In the genomic region with DNA sequence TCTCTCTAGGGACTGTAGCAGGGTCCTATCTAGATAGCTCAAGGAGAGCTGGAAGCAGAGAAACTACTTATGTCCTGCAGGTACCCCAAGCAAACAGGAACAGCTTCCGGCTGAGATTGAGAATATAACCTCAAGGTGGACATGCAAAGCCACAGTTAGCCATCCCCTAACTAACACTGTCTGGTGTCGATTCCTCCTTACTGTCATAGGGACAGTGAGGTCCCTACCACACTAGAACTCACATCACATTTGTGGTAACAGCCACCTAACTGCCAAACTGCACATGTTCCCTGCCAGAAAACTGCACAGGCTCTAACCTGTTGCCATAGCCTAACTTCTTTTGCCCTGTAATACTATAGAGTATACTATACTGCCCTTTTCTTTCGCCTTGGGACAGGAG, we compare ENCODE assay signal across 10 mouse cellular contexts. TPM values are rescaled to one million over a fixed set of nuclear protein-coding genes. Genes with fewer than 3 reads are reported as not detected.
DNase-seq lines count a peak whose midpoint lies in the region; ATAC-seq and TF ChIP-seq lines count a peak whose summit lies in the region.
"Had no signal": no experiment of that assay in that cellular context is flagged by ENCODE, and none has a peak within 500 bp of the region (broad histone marks: within the 10 kb centered on the region; RNA-seq: fewer than 3 reads in every experiment).

No protein-coding gene starts in this region.

- H3K36me3 ChIP-seq in heart, embryonic 13.5 days: peaks cover 36% of the 10 kb centered on the region
- peaks cover 29% of the 10 kb centered on the region for H3K36me3 ChIP-seq in hindbrain, embryonic 13.5 days
- H3K36me3 ChIP-seq in midbrain, embryonic 13.5 days: peaks cover 34% of the 10 kb centered on the region

- H3K27me3 ChIP-seq in heart, embryonic 13.5 days (replicated peaks): no peaks in the 10 kb centered on the region
- H3K27me3 ChIP-seq in hindbrain, embryonic 13.5 days: no peaks in the 10 kb centered on the region
- H3K27me3 ChIP-seq in midbrain, embryonic 13.5 days: no peaks in the 10 kb centered on the region

- H3K9me3 ChIP-seq in heart, embryonic 13.5 days: no peaks in the 10 kb centered on the region
- no peaks in the 10 kb centered on the region for H3K9me3 ChIP-seq in hindbrain, embryonic 13.5 days
- H3K9me3 ChIP-seq in midbrain, embryonic 13.5 days: no peaks in the 10 kb centered on the region
- H3K9me3 ChIP-seq: G1E had no signal

- ATAC-seq in heart, embryonic 13.5 days (ENCODE audit: extremely low read depth, insufficient number of reproducible peaks, low FRiP score, low TSS enrichment): no peak
- ATAC-seq in hindbrain, embryonic 13.5 days (ENCODE audit: low FRiP score): no peak
- no peak for ATAC-seq in midbrain, embryonic 13.5 days

- no peak for DNase-seq in heart, adult 9 months (ENCODE audit: low spot score in 2 of 2)
- no peak for DNase-seq in thymus, postnatal 4 days
- DNase-seq in left cerebral cortex, adult 9 months (ENCODE audit: low spot score in 2 of 2): no peak
- DNase-seq in layer of hippocampus, adult 9-11 months: no peak
- DNase-seq: lung, adult 2 months had no signal

- TF ChIP-seq POLR2A in cortical plate, adult 2 months (IDR thresholded peaks at IDR 0.05; ENCODE audit: extremely low read depth, insufficient read depth, low read length): no peak

- WGBS in heart, embryonic 13.5 days: 37% methylated on average over 3 of the region's 3 CpGs
- WGBS in hindbrain, embryonic 13.5 days: 69% methylated on average over 3 of the region's 3 CpGs
- 81% methylated on average over 3 of the region's 3 CpGs for WGBS in midbrain, embryonic 13.5 days

- peak overlapping the region; percentile 100 for H3K9ac ChIP-seq in heart, embryonic 13.5 days
- peak overlapping the region; percentile 98 for H3K9ac ChIP-seq in hindbrain, embryonic 13.5 days
- peak overlapping the region; percentile 99 for H3K9ac ChIP-seq in midbrain, embryonic 13.5 days (replicated peaks)

- H3K4me2 ChIP-seq in heart, embryonic 13.5 days: peak overlapping the region; percentile 92
- H3K4me2 ChIP-seq in hindbrain, embryonic 13.5 days: peak overlapping the region; percentile 95
- H3K4me2 ChIP-seq in midbrain, embryonic 13.5 days (replicated peaks): peak overlapping the region; percentile 94

- peaks cover 50% of the 10 kb centered on the region for H3K4me1 ChIP-seq in heart, embryonic 13.5 days
- peaks cover 2% of the 10 kb centered on the region; the same call in 1 of the 2 replicates for H3K4me1 ChIP-seq in cortical plate, adult 2 months (ENCODE audit: control insufficient read depth, insufficient read depth, low read length)
- H3K4me1 ChIP-seq in hindbrain, embryonic 13.5 days (replicated peaks): peaks cover 42% of the 10 kb centered on the region
- H3K4me1 ChIP-seq in midbrain, embryonic 13.5 days (replicated peaks): peaks cover 41% of the 10 kb centered on the region

- H3K4me3 ChIP-seq in heart, embryonic 13.5 days: peak overlapping the region; percentile 100
- H3K4me3 ChIP-seq in cortical plate, adult 2 months (ENCODE audit: insufficient read depth, low read length): peak overlapping the region; percentile 77
- peak overlapping the region; percentile 99 for H3K4me3 ChIP-seq in hindbrain, embryonic 13.5 days
- peak overlapping the region; percentile 98 for H3K4me3 ChIP-seq in midbrain, embryonic 13.5 days (replicated peaks)

- peak overlapping the region; percentile 97 for H3K27ac ChIP-seq in heart, embryonic 13.5 days (replicated peaks)
- peak overlapping the region; percentile 73; the same call in 1 of the 2 replicates for H3K27ac ChIP-seq in cortical plate, adult 2 months (ENCODE audit: insufficient read depth, low read length)
- H3K27ac ChIP-seq in hindbrain, embryonic 13.5 days: no peak overlapping the region
- no peak overlapping the region for H3K27ac ChIP-seq in midbrain, embryonic 13.5 days

- TF ChIP-seq CTCF in cortical plate, adult 2 months (IDR thresholded peaks at IDR 0.05; ENCODE audit: extremely low read depth, insufficient read depth, low read length): no peak

RNA-seq across cellular contexts. Expression of a gene that starts 2.0 kb away (rescaled TPM):
- 11.6 and 13.1 TPM in 2 replicates for polyA plus RNA-seq in heart, embryonic 13.5 days (2015; fragmentation: Nextera tagmentation; extraction: Ambion mirVana)
- 89.1 and 90.0 TPM in 2 replicates for polyA plus RNA-seq in cortical plate, adult 2 months (2012; rRNA removed)
- 4.6 and 4.8 TPM in 2 replicates for polyA plus RNA-seq in hindbrain, embryonic 13.5 days (2015; fragmentation: Nextera tagmentation; extraction: Ambion mirVana)
- polyA plus RNA-seq in midbrain, embryonic 13.5 days (2015; fragmentation: Nextera tagmentation; extraction: Ambion mirVana): 4.1 and 6.0 TPM in 2 replicates

RNA-seq across cellular contexts. Expression of a gene that starts 7.7 kb away (rescaled TPM):
- 4.5 and 5.0 TPM in 2 replicates for polyA plus RNA-seq in heart, embryonic 13.5 days (2015; fragmentation: Nextera tagmentation; extraction: Ambion mirVana)
- 60.0 and 70.5 TPM in 2 replicates for polyA plus RNA-seq in cortical plate, adult 2 months (2012; rRNA removed)
- 17.1 and 21.6 TPM in 2 replicates for polyA plus RNA-seq in hindbrain, embryonic 13.5 days (2015; fragmentation: Nextera tagmentation; extraction: Ambion mirVana)
- polyA plus RNA-seq in midbrain, embryonic 13.5 days (2015; fragmentation: Nextera tagmentation; extraction: Ambion mirVana): 18.7 and 20.3 TPM in 2 replicates

RNA-seq across cellular contexts. Expression of a gene that starts 57.4 kb away (rescaled TPM):
- 24.7 and 32.5 TPM in 2 replicates for polyA plus RNA-seq in heart, embryonic 13.5 days (2015; fragmentation: Nextera tagmentation; extraction: Ambion mirVana)
- 5.9 and 6.5 TPM in 2 replicates for polyA plus RNA-seq in cortical plate, adult 2 months (2012; rRNA removed)
- 20.4 and 21.8 TPM in 2 replicates for polyA plus RNA-seq in hindbrain, embryonic 13.5 days (2015; fragmentation: Nextera tagmentation; extraction: Ambion mirVana)
- polyA plus RNA-seq in midbrain, embryonic 13.5 days (2015; fragmentation: Nextera tagmentation; extraction: Ambion mirVana): 31.6 and 32.4 TPM in 2 replicates

Comparison
In these comparisons a context has a peak if more than half of its experiments do, and no peak if none do; other contexts are left out.
1. H3K27ac ChIP-seq: peak in heart, embryonic 13.5 days (single experiment) and cortical plate, adult 2 months (single experiment); none in hindbrain, embryonic 13.5 days (single experiment) and midbrain, embryonic 13.5 days (single experiment).
2. Peak in every context shown above with its lines, with median percentiles within 50 percentile points of each other: H3K4me2 ChIP-seq, H3K4me3 ChIP-seq and H3K9ac ChIP-seq.